Mouse (Mus musculus) activated CD4-positive, CD25-positive, alpha-beta regulatory T cell, adult 4 months (primary cell): ENCODE measurements around the gene Arhgap42. TPM values are rescaled to one million over a fixed set of nuclear protein-coding genes. Genes with fewer than 3 reads are reported as not detected.

Experiments used
- ATAC-seq: one replicate; pipeline ENCODE4 v1.8.0; 2017
- polyA plus RNA-seq, 2 experiments: library from polyadenylated mRNA; unstranded; fragments of 100-300 nt; shearing (Covaris generic); gene quantifications; one replicate each; pipeline ENCODE4 v1.2.1; 2017

Gene Arhgap42
- polyA plus RNA-seq: not detected

GRCm38 (mm10) chr9:9238438-9239391 lies at the start of gene Arhgap42:
Gene Arhgap42 (minus strand): TSS chr9:9239101.
- no peak for ATAC-seq

GRCm38 (mm10) chr9:9288140-9288539 lies 49.2 kb upstream of the Arhgap42 start:
- no peak for ATAC-seq

- no peak for ATAC-seq
These were observed 30.4 kb upstream of the Arhgap42 start for GRCm38 (mm10) chr9:9269305-9269704.

GRCm38 (mm10) chr9:9267606-9268601 lies 29.0 kb upstream of the Arhgap42 start:
- no peak for ATAC-seq

- no peak for ATAC-seq
These were observed 24.6 kb upstream of the Arhgap42 start for GRCm38 (mm10) chr9:9263543-9263942.

GRCm38 (mm10) chr9:9262479-9262878 lies 23.6 kb upstream of the Arhgap42 start:
- no peak for ATAC-seq

- no peak for ATAC-seq
These were observed 15.9 kb upstream of the Arhgap42 start for GRCm38 (mm10) chr9:9254764-9255163.

GRCm38 (mm10) chr9:9248529-9248928 lies 9.6 kb upstream of the Arhgap42 start:
- ATAC-seq: no peak

- ATAC-seq: no peak
These were observed 7.1 kb upstream of the Arhgap42 start for GRCm38 (mm10) chr9:9245994-9246393.

- ATAC-seq: no peak
These were observed 4.9 kb upstream of the Arhgap42 start for GRCm38 (mm10) chr9:9243834-9244233.

GRCm38 (mm10) chr9:9241202-9241795 lies 2.4 kb upstream of the Arhgap42 start:
- ATAC-seq: no peak

- ATAC-seq: no peak
These were observed 1.4 kb downstream of the Arhgap42 start for GRCm38 (mm10) chr9:9237511-9237910.

- ATAC-seq: no peak
These were observed 9.2 kb downstream of the Arhgap42 start for GRCm38 (mm10) chr9:9229662-9230061.

- ATAC-seq: no peak
These were observed 14.1 kb downstream of the Arhgap42 start for GRCm38 (mm10) chr9:9224837-9225236.

GRCm38 (mm10) chr9:9223384-9223783 lies 15.5 kb downstream of the Arhgap42 start:
- no peak for ATAC-seq

GRCm38 (mm10) chr9:9221950-9222486 lies 16.9 kb downstream of the Arhgap42 start:
- ATAC-seq: no peak

GRCm38 (mm10) chr9:9221185-9221584 lies 17.7 kb downstream of the Arhgap42 start:
- ATAC-seq: no peak

- ATAC-seq: no peak
These were observed 20.6 kb downstream of the Arhgap42 start for GRCm38 (mm10) chr9:9218301-9218700.

GRCm38 (mm10) chr9:9214849-9215248 lies 24.1 kb downstream of the Arhgap42 start:
- ATAC-seq: no peak

GRCm38 (mm10) chr9:9214296-9214695 lies 24.6 kb downstream of the Arhgap42 start:
- no peak for ATAC-seq

GRCm38 (mm10) chr9:9211411-9212087 lies 27.4 kb downstream of the Arhgap42 start:
- no peak for ATAC-seq

- no peak for ATAC-seq
These were observed 28.4 kb downstream of the Arhgap42 start for GRCm38 (mm10) chr9:9210464-9210863.
